Mouse (Mus musculus) embryo, embryonic 9.5 days (tissue): ENCODE measurements around the gene Exo5.

Experiments used
- DNase-seq: peaks from one replicate; pipeline ENCODE4 v3.0.0-alpha.2; 2017; ENCODE audit errors: extremely low spot score

Gene Exo5

GRCm38 (mm10) chr4:120924554-120925299 lies at the start of gene Exo5:
Exo5 (minus strand) TSS chr4:120925017.
- DNase-seq = peak; percentile 96

GRCm38 (mm10) chr4:120971842-120972241 lies 47.0 kb upstream of the Exo5 start:
- DNase-seq = no peak

GRCm38 (mm10) chr4:120969382-120970146 lies 44.7 kb upstream of the Exo5 start:
- no peak for DNase-seq

- DNase-seq = no peak
Measured at GRCm38 (mm10) chr4:120968486-120968885, 43.7 kb upstream of the Exo5 start.

GRCm38 (mm10) chr4:120955586-120955985 lies 30.8 kb upstream of the Exo5 start:
- no peak for DNase-seq

- DNase-seq = no peak
Measured at GRCm38 (mm10) chr4:120953667-120954066, 28.9 kb upstream of the Exo5 start.

GRCm38 (mm10) chr4:120953038-120953437 lies 28.2 kb upstream of the Exo5 start:
- DNase-seq = no peak

- DNase-seq = no peak
Measured at GRCm38 (mm10) chr4:120952163-120952562, 27.3 kb upstream of the Exo5 start.

- DNase-seq = peak; percentile 94
Measured at GRCm38 (mm10) chr4:120951428-120951973, 26.7 kb upstream of the Exo5 start, which contains the start of gene Zfp69. Zfp69 (minus strand) TSS chr4:120951699.

- no peak for DNase-seq
Measured at GRCm38 (mm10) chr4:120950763-120951427, 26.1 kb upstream of the Exo5 start.

- no peak for DNase-seq
Measured at GRCm38 (mm10) chr4:120948938-120949337, 24.1 kb upstream of the Exo5 start.

GRCm38 (mm10) chr4:120935006-120935405 lies 10.2 kb upstream of the Exo5 start:
- no peak for DNase-seq

GRCm38 (mm10) chr4:120930736-120931135 lies 5.9 kb upstream of the Exo5 start:
- no peak for DNase-seq

- no peak for DNase-seq
Measured at GRCm38 (mm10) chr4:120928686-120929085, 3.9 kb upstream of the Exo5 start.

- DNase-seq = peak; percentile 22
Measured at GRCm38 (mm10) chr4:120925386-120925785, 569 bp upstream of the Exo5 start.

- DNase-seq = no peak
Measured at GRCm38 (mm10) chr4:120921461-120921860, 3.4 kb downstream of the Exo5 start.

GRCm38 (mm10) chr4:120914501-120914900 lies 10.3 kb downstream of the Exo5 start:
- no peak for DNase-seq

GRCm38 (mm10) chr4:120913861-120914260 lies 11.0 kb downstream of the Exo5 start:
- DNase-seq = no peak

GRCm38 (mm10) chr4:120913443-120913842 lies 11.4 kb downstream of the Exo5 start:
- DNase-seq = no peak

GRCm38 (mm10) chr4:120912866-120913265 lies 12.0 kb downstream of the Exo5 start:
- DNase-seq = no peak

GRCm38 (mm10) chr4:120911086-120911485 lies 13.7 kb downstream of the Exo5 start:
- DNase-seq = no peak

GRCm38 (mm10) chr4:120909558-120910150 lies 15.2 kb downstream of the Exo5 start:
- peak; percentile 74 for DNase-seq
